Mouse (Mus musculus) adrenal gland, postnatal 10 days (tissue): ENCODE measurements around the gene Ism1. TPM values are rescaled to one million over a fixed set of nuclear protein-coding genes. Genes with fewer than 3 reads are reported as not detected.
A peak's percentile ranks its signal among the peaks of the same experiment; 100 is the strongest.

ENCODE experiments used
- DNase-seq: peaks from one replicate; pipeline ENCODE4 v3.0.0; 2021; ENCODE audit warnings: mixed read lengths
- total RNA-seq, 2 experiments: library from RNA; stranded (reverse); gene quantifications; 2 replicates each; pipeline ENCODE4 v1.2.3; 2021

Gene Ism1
- total RNA-seq, 2 experiments from 2014 or later: 24.7 to 30.7 TPM

DNA sequence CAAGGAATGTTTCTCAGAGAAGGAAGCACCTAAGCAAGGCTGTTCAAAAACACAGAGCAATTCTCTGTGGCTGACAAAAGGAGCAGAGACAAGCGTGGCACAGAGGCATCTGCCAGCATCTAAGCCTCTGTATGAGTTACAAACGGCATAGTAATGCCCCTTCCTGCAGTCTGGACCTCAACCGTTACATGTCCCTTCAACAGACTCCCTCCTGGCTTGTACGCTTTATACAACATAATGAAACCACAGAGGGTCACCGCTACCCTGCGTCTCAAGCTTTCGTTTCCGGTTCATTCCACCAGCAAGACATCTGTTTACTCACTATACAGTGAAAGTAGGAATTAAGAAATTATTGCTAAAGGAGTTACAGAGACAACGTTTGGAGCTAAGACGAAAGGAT is 34.1 kb downstream of the Ism1 start:
- no peak for DNase-seq

DNA sequence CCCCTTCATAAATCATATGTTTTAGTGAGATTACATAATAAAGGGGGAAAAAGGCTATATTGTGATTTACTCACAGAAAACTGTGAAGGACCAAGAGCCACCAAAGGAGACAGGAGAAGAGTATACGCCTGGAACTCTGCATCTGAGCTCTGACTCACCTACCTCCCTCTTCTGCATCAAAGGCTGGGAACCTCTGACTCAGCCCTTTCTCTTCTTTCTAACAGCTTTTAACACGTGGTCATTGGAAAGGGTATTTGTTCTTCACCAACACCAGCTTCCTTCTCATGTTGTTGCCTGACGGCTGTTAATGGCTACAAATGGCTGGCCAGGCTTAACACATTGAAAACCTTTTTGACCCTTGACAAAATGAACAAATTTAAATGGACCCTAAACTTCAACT is 36.2 kb downstream of the Ism1 start:
- DNase-seq: no peak

DNA sequence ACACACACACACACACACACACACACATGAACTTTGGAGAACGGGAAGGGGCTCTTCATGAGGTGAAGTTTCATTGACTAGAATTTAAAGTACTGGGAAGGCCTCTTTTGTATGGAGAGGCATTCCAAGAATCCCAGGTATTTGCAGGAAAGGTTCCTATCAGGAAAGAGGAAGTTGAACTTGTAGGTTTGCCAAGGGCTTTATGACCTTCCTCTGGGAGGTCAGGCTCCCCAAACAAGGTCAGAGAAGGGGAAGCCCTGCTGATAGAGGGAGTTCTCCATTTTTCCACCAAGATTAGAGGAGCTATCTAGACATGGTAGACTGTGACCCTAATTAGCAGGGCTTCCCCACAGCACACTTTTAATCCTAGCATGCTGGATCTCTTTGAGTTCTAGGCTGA is 39.8 kb downstream of the Ism1 start:
- no peak for DNase-seq

DNA sequence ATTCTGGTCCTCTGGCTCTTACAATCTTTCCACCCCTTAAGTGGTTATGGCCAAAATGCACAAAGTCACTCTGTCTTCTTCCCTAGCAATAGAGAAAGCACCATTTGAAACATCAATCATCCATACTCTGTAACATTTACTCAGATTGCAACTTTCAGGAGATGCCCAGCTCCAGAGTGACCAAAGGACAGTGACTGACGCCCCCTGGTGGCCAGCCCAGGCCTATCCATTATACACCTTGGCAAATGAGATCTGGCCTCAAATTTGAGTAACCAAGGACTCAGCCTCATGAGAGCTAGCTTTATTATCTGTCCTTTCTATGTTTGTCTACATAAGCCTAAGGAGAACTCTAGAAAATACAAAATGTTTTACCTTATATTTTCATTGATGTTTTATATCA is 44.7 kb downstream of the Ism1 start:
- DNase-seq: peak; percentile 88

DNA sequence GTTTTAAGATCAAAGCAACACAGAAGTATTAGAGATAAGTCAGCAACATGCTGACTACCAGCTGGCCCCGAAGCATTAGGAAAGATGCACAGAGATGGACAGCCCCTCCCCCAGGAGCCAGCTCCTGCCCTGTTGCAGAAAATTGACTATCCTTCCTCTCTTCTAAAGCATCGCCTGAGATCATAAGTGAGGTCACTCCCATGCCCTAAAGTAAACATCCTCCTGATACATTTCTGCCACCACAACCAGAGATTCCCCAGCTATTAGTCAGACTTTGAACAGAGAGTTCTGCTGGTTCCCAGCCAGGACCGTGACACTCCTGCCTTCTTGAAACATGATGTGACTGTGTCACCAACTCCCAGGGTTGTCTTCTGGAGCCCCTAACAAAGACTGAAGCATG is 45.3 kb downstream of the Ism1 start:
- DNase-seq: peak; percentile 65

DNA sequence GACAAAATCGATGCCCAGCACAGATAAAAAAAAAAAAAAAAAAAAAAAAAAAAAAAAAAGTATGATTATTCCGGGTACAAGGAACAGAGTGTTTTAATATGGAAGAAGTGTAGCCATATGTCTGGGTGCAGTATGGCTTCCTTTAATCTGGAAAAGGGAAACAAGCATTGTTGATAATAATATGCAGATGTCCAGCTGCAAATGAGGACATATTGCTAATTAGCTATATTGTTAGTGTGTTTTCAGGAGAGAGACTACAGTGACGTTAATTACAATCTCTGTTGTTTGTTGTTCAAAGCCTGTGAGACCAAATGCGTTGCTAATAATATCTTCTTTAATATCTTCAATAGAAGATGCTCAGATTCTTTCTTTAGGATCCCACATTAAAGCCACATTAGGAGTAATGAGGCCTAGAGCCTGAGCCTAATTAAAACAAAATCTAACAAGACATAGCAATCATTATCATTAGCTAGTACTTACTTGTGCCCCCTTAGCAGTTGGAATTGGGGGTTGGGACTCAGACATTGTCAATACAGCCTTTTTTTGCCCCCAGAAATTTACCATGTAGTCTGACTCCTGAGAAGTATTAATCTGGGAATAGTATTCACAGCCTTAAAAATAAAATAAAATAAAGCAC is 46.3 kb downstream of the Ism1 start:
- no peak for DNase-seq

DNA sequence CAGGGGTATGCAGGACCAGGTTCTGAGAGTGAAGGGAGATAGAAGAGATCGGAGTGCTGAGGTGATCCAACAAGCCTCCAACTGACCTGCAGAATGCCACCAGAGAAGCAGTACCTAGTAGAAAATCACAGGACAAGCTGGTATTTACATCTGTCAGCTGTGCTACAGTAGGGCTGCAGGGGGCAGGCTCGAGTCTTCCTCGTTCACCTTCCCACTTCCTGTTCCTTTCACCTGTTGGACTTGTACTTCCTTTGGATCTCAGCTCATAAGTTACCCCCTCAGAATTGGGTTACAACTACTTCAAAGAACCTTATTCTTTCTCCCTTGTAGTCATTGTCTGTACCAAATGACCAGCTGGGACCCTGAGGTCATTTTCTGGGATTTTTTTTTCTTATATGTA is 47.4 kb downstream of the Ism1 start:
- DNase-seq: no peak

DNA sequence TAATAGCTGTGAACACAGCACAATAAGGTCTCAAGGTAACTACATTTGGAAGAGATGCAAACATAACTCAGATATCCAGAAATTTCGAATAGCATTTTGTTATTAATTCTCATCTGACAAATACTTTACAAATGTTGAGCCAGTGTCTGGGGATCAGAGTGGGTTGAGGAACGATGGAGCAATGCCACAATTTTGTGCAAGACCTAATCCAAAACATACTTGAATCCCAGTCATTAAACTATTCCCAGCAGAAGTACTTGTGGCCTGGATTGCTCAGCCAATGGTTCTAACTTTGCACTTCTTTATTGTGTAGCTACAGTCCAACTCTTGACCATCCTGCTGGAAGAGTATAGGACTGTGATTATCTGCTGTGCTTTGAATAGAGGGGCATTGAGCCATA is 50.1 kb downstream of the Ism1 start:
- no peak for DNase-seq

DNA sequence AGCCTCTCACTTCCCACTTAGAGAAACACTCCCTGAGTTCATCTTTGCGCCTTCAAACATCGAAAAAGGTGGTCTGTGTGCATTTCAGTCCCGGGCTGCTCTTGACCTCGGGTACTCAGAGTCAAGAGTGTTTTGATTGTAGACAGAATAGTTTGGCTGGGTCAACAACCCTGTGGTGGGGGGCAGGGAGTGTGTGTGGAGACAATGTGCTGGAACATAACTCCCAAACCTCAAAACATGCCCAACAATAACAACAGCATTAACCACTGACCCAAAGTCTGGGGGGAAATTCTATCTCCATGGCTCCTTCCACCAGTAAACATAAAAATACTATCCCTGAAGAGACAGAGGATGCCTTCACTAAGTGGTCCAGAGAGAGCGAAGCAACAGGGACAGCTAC is 51.4 kb downstream of the Ism1 start:
- no peak for DNase-seq

DNA sequence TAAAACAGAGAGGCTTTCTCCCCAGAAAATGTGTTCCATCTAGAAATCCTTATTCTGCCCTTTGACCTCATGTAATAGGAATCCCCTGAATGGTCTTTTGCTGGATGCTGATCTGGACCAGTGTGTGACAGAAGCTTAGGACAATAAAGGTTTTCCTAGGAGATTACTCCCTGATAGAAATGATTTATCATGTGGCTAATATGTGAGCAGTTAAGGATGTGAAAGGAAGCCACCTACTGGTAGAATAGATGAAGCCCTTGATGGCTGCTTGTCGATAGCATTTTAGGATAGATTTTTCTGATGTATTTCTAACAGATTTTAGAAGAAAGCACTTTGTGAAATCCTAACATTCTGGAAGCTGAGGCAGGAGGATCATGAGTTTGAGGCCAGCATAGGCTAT is 64.4 kb downstream of the Ism1 start:
- DNase-seq: no peak

DNA sequence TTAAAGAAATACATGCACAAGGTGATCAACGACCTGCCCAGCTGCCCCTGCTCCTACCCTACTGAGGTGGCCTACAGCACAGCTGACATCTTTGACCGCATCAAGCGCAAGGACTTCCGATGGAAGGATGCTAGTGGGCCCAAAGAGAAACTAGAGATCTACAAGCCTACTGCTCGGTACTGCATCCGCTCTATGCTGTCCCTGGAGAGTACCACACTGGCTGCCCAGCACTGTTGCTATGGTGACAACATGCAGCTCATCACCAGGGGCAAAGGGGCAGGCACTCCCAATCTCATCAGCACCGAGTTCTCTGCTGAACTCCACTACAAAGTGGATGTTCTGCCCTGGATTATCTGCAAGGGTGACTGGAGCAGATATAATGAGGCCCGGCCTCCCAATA is 79.0 kb downstream of the Ism1 start:
- DNase-seq: no peak

DNA sequence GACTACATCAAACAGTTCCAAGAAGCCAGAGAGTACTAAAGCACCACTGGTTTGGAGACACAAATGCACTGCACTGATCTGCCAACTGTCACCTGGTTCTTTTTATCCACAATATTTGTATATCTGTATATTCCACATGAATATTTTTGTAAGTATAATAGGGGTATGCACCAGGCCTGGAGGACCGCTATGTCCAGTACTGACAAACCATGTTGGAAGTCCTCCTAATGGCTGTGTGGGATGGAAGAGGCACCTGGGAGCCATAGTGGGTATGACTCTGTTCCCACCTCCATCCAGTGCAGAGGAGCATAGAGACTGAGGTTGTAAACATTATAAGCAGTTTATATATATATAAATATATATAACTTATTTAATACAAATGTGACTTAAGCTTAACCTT is 79.5 kb downstream of the Ism1 start:
- no peak for DNase-seq

DNA sequence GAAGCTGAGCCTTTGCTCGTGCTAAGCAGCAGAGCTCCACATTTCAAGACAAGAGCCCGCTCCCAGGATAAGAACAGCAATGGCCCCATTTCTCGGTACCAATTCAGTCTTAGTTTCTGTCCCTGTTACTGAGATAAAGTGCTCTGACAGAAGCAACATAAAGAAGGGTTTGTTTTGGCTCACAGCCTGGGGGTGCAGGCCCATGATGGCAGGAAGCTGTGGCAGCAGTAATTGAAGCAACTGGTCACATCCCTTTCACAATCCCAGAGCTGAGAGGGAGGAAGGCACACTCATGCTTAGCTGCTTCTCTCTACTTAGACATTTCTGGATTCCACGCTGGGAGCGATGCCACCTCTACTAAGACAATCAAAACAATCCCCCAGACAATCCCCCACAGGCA is 86.4 kb downstream of the Ism1 start:
- DNase-seq: no peak

DNA sequence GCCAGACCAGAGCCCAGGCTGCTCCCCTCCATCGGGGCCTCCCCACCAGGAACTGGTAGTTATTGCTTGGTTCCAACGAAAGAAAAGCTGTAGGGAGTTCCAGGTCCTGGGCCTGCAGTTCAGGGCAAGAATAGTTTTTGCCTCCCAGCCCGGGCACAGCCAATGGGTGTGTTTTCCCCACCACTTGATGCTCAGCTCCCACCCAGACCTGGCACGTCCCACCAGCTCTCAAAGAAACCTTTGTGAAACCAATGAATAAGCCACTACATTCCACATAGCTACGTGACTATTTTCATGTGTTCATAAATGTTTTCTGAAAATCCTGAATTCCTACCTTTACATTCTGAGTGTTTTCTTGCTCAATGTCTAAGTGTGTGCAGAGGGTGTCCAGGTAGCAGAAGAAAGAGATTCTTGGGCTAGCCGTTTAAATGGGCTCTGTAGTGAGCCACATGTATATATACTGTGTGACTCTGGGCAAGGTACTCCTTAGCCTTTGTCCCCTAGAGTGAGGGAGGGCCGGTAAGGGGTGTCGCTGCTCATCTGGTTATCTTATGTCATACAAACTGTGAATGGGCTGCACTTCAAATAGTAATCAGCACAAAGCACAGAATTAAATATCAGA is 97.1 kb downstream of the Ism1 start:
- DNase-seq: no peak

DNA sequence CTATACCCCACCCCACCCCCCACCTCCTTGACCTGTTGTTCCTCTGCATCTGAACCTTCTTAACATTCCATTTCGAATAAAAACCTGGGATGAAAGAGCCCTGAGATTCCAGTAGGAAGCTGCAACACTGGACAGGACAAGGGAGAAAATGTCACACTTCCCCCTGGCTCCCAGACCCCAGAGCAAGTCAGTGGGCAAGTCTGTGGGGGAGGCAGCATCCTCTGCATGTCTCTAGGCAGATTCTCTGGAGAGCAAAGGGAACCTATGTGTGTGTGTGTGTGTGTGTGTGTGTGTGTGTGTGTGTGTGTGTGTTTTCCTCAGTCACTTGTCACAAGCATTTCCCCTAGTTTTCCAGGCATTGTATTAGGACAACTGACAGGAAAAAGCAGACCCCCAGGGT is 98.7 kb downstream of the Ism1 start:
- no peak for DNase-seq

DNA sequence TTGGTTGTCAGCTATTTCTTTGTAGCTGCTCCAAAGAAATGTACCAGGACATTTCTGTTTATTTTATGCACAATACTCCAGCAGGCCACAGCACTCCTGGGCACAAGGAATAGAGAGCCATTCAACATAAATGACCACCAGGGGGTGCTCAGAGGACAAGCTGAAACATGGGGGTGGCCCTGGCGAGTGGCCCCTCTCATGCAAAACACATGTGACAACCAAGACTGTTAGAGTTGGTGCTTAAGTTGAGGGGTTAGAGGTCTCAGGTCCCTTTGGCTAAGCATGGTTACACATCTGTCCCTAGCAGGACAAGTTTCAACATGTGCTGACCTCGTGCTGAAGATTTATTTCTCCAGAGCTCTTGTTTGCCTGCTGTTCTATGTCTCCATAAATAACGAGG is 100.3 kb downstream of the Ism1 start:
- DNase-seq: peak; percentile 37

DNA sequence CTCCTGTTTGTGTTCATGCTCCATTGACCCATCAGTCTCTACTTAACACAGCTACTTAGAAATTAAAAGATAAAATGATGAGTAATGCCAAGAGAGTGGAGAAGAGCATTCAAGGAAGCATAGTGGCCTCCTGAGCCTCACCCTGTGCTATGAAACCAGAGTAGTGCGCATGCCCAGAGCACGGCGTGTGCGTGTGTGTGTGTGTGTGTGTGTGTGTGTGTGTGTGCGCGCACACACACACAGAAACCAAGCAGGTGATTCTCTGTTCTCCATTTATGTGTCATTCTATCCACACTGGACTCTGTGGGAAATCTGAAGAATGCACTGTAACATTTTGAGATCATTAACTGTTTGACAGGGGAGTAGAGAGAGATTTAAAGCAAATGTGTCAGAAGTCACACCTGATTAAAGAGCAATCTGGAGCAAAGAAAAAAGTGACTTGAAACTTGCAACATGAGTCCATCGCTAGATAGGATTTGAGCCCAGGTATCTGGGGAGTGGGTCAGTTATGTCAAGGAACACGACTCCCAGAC is 105.4 kb downstream of the Ism1 start:
- no peak for DNase-seq

DNA sequence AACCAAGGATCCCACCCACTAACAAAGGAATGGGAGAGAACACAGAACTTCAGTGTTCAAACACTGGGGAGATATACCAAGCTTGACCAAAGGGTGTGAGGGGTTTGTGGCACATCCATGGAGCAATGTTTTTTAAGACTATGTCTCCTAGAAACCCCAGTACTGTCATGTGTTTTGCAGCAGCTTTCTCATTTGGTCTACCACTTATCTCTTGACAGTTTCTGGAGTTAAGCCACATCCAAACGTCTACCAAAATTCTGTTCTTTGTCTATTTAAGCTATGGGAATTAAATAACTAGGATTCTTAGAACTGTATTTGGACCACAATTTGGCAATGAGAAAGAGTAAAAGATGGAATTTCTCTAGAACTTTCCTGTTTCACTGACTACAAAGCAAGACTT is 106.5 kb downstream of the Ism1 start:
- DNase-seq: no peak

DNA sequence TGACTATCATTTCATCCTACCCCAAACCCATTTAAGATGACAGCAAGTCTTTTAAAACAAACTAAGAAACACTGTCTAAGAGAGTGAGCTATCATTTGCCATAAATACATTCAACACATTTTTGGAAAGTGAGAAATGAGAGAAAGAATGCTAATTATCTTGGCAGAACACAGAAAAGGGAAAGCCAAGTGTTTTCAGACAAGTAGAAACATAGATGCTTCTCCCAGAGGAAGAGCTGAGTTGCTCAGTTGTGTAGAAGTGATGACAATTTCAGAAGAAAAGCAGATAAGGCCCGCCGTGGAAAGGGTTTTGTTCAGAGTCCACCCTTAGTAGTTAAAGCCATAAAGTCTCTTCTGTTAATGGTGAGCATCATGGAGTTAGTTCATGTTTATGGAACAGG is 107.0 kb downstream of the Ism1 start:
- DNase-seq: no peak

DNA sequence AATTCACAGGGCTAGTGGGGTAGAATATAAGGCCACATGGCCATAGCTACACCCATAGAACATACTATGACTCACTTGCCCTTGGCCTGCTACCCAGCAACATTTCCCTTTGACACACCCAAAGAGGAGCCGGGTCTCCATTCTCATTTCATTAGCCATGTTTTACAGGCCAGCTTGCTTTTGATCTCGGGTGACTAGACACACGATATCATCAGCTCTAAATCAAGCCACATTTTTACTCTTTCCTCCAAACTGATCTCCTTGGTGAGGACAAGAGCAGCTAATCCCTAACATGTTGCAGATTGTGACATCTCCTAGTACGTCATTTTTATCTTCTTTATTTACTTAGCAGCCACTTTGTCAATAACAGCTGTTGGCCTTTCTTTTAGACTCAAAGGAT is 110.7 kb downstream of the Ism1 start:
- no peak for DNase-seq

DNA sequence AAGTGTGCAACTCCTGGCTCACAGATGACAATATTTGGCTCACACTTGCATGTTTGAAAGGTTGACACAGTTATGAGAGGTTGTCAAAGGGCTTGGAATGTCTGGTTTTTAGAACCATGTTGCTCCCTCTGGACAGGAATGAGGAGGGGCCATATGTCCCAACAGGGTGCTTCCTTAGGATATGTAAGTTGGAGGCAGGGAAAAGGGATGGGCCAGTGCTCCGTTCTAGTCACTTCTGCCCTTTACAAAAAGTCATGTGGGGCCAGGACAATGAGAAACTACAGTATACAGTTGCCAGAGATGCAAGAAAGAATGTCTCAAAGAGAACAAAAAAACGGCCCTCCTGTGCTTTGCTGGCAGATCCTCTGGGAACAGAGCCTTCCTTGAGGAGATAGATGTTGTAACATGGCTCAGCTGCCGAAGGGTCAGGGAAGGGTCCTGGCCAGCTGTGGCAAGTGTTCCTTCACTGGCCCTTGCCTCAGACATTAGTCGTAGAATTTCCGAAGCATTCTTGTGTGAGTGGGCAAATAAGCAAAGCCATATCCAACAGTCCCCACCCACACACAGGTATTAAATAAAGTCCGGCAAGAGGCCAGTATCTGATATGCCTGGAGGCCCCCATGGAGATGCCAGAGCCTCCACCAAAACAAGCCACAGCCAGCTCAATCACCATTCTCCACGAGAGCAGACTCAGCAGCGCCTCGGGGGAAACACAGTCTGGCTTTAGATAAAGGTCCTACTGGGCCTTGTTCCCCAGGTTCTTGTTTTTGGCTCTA is 114.6 kb downstream of the Ism1 start:
- peak; percentile 11 for DNase-seq

DNA sequence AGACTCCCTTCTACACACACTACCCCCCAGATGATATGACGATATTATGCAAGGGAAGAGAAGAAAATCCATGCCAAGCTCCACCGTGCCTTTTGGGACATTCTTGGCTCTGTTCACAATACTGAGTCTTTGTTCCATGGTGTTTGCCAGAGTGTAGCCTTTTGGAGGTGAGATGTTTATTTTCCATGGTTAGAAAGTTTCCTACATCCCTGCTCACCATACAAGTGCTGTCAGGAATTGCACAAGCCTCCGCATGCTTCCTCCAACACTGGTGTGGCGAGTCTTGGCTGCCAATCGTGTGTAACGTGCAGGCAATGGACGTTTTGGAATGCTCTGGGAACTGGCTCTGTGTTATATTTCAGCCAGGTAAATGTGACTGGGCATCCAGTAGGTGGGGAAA is 126.1 kb downstream of the Ism1 start:
- DNase-seq: peak; percentile 10

DNA sequence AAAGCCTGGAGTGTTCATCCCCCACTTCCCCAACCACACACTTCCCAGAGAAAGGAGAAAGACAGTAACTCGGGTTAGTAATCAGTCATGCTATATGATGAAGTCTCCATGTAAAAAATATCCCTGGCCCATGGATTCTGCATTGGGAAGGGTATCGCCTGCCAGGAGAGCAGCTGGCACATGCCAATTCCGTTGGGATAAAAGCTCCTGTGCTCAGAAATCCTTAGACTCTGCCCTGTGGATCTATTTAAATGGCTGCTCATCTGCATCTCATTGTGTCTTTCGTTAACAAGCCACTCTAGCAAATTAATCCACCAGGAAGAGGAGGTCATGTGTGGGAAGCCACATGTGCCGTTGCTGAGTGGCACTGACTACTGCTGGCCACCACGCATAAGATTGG is 129.9 kb downstream of the Ism1 start:
- DNase-seq: no peak
